Mouse (Mus musculus) CH12.LX (cell line): Measurements from ENCODE around the gene Lrp2bp. TPM values are rescaled to one million over a fixed set of nuclear protein-coding genes. Genes with fewer than 3 reads are reported as not detected.

Experiments
- DNase-seq: peaks from one replicate; pipeline ENCODE4 v3.0.0-alpha.2; 2013; ENCODE audit errors: extremely low read depth
- H3K27ac ChIP-seq: 2 replicates; pipeline ENCODE4 v1.5.1; 2012; ENCODE audit warnings: low read depth, mild to moderate bottlenecking, control low read depth, moderate library complexity; ENCODE audit not compliant: insufficient read depth
- H3K27me3 ChIP-seq: replicated peaks from 2 replicates; pipeline ENCODE3; 2012; ENCODE audit warnings: inconsistent platforms
- H3K36me3 ChIP-seq, 2 experiments: replicated peaks in 1 of 2; 2 replicates each; pipeline versions ENCODE3 to v1.6.1; 2012; ENCODE audit warnings: inconsistent platforms in 1 of 2, low read length in 1 of 2, mild to moderate bottlenecking in 1 of 2, mixed read lengths in 1 of 2, moderate library complexity in 1 of 2; ENCODE audit not compliant: control insufficient read depth in 1 of 2, insufficient read depth in 1 of 2
- H3K4me1 ChIP-seq, 2 experiments: 2 replicates each; pipeline ENCODE4 v1.6.1; 2012; ENCODE audit warnings: inconsistent platforms in 1 of 2, moderate library complexity in 1 of 2; ENCODE audit not compliant: insufficient read depth in 2 of 2, control insufficient read depth in 1 of 2
- H3K4me2 ChIP-seq: 2 replicates; pipeline ENCODE4 v1.6.1; 2012; ENCODE audit warnings: low read depth, mild to moderate bottlenecking, control low read depth; ENCODE audit not compliant: poor library complexity, insufficient read depth, severe bottlenecking
- H3K4me3 ChIP-seq, 3 experiments: fragments of 150-350 bp in 1 of 3; sonication (generic) in 1 of 3; replicated peaks in 1 of 3; 2 replicates each; pipeline versions ENCODE3 to v1.5.1; 2011 to 2012; ENCODE audit warnings: low read depth in 2 of 3, low read length in 2 of 3, mild to moderate bottlenecking in 2 of 3, moderate library complexity in 2 of 3, control low read depth in 1 of 3, improper control_type of control experiment in 1 of 3, inconsistent platforms in 1 of 3, mixed read lengths in 1 of 3; ENCODE audit not compliant: poor library complexity in 1 of 3
- H3K79me2 ChIP-seq: replicated peaks from 2 replicates; pipeline ENCODE4 v1.6.1; 2012; ENCODE audit warnings: mild to moderate bottlenecking, moderate library complexity; ENCODE audit not compliant: control insufficient read depth, poor library complexity, insufficient read depth, severe bottlenecking; ENCODE audit errors: extremely low read depth
- H3K9ac ChIP-seq: 2 replicates; pipeline ENCODE4 v1.6.1; 2012; ENCODE audit warnings: low read depth, mild to moderate bottlenecking, control low read depth, moderate library complexity; ENCODE audit not compliant: insufficient read depth
- H3K9me3 ChIP-seq: replicated peaks from 2 replicates; pipeline ENCODE3; 2012; ENCODE audit warnings: low read length, inconsistent platforms, mixed read lengths
- GABPA ChIP-seq: IDR thresholded peaks from 2 replicates; pipeline ENCODE4 v1.6.1; 2012; ENCODE audit warnings: low read depth, low read length, improper control_type of control experiment, inconsistent platforms; ENCODE audit not compliant: insufficient replicate concordance
- IRF4 ChIP-seq: IDR thresholded peaks from 2 replicates; pipeline ENCODE4 v1.6.1; 2014; ENCODE audit warnings: low read depth, mild to moderate bottlenecking, inconsistent platforms, low read length, improper control_type of control experiment
- KAT2A ChIP-seq: IDR thresholded peaks from 2 replicates; pipeline ENCODE4 v1.6.1; 2012; ENCODE audit warnings: low read length, improper control_type of control experiment, inconsistent platforms; ENCODE audit not compliant: insufficient replicate concordance
- MAX ChIP-seq: IDR thresholded peaks from 2 replicates; pipeline ENCODE4 v1.6.1; 2011; ENCODE audit warnings: low read length, improper control_type of control experiment
- NRF1 ChIP-seq: IDR thresholded peaks from 2 replicates; pipeline ENCODE4 v1.6.1; 2014; ENCODE audit warnings: low read depth, mild to moderate bottlenecking, inconsistent platforms, low read length, improper control_type of control experiment, moderate library complexity
- PAX5 ChIP-seq: IDR thresholded peaks from 2 replicates; pipeline ENCODE4 v1.6.1; 2012; ENCODE audit warnings: low read length, inconsistent platforms, mixed read lengths
- UBTF ChIP-seq: IDR thresholded peaks from 2 replicates; pipeline ENCODE4 v1.6.1; 2012; ENCODE audit warnings: low read depth, mild to moderate bottlenecking, inconsistent platforms, low read length, improper control_type of control experiment, moderate library complexity
- USF1 ChIP-seq: IDR thresholded peaks from 2 replicates; pipeline ENCODE4 v1.6.1; 2014; ENCODE audit warnings: low read depth, mild to moderate bottlenecking, inconsistent platforms, low read length, improper control_type of control experiment
- ZC3H11A ChIP-seq: IDR thresholded peaks from 2 replicates; pipeline ENCODE4 v1.6.1; 2012; ENCODE audit warnings: low read depth, mild to moderate bottlenecking, inconsistent platforms, low read length, improper control_type of control experiment
- ZNF384 ChIP-seq: IDR thresholded peaks from 2 replicates; pipeline ENCODE4 v1.6.1; 2012; ENCODE audit warnings: low read depth, low read length, improper control_type of control experiment, inconsistent platforms
- dilution Hi-C: fragments of 300-500 bp; cut with MboI; formaldehyde crosslinking; loops from 2 replicates; pipeline ENCODE4 v1.14.3; 2020; ENCODE audit warnings: low sequenced_read_pairs; ENCODE audit not compliant: extremely low pct_unique_long_range_greater_than_20kb, extremely low pct_ligation_motif_present
- in situ Hi-C: fragments of 300-500 bp; cut with MboI; formaldehyde crosslinking; loops from 3 replicates; pipeline ENCODE4 v1.14.3; 2019; ENCODE audit warnings: low sequenced_read_pairs, low pct_ligation_motif_present, low pct_unique_long_range_greater_than_20kb, mixed read lengths
- polyA plus RNA-seq: library from polyadenylated mRNA; unstranded; fragments of >175 nt; gene quantifications from 2 replicates; pipeline ENCODE4 v1.2.1, GENCODE M21; 2012; ENCODE audit warnings: low read depth; ENCODE audit not compliant: insufficient read length
- total RNA-seq, 2 experiments: library from RNA; depleted of rRNA; stranded (reverse); fragments of 300-350 nt in 1 of 2; fragments of >200 nt in 1 of 2; gene quantifications; 2 replicates each; pipeline ENCODE4 v1.2.3; 2012 to 2014

The Lrp2bp gene
- total and polyA plus RNA-seq, 3 experiments, result 0.43 TPM; not detected in 2

DNA sequence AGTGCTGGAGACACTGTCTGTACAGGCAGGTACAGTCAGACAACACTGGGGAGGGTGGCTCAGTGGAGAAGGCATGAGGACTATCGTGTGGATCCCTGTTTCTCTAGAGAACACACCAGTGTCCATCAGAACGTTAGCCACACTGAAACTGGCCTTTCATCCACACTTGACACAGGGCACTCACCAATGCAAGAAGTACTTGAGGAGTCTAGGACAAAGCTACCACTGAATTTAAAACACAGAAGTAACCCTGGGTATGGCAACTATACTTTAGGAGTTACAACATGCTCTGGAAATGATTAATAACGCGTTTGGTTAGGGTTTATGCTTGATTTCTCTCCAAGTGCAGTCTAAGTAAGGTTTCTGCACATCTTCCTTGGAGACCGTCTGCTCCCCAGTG lies 73.7 kb downstream of the Lrp2bp start:
- TF ChIP-seq IRF4 (no peak), UBTF (no peak), ZC3H11A (no peak), GABPA (no peak), ZNF384 (no peak), NRF1 (no peak), USF1 (no peak), PAX5 (no peak)
- no peaks in the 10 kb centered on the region for H3K27me3 ChIP-seq
- no peak overlapping the region for H3K4me2 ChIP-seq
- no peak overlapping the region for H3K27ac ChIP-seq
- no peaks in the 10 kb centered on the region for H3K4me1 ChIP-seq
- no peak for DNase-seq
- dilution Hi-C loops (no loop called here), in situ Hi-C loops (no loop called here)
- no peak overlapping the region for H3K9ac ChIP-seq
- H3K36me3 ChIP-seq, result peaks cover 0 to 9% of the 10 kb centered on the region in 2 experiments
- H3K9me3 ChIP-seq, result peaks cover 3% of the 10 kb centered on the region
- H3K79me2 ChIP-seq, result no peaks in the 10 kb centered on the region
- no peak overlapping the region for H3K4me3 ChIP-seq

GRCm38 (mm10) chr8:46073540-46074140 lies 74.5 kb downstream of the Lrp2bp start:
- Histone ChIP-seq H3K36me3 (peaks cover 0 to 9% of the 10 kb centered on the region in 2 experiments), H3K27me3 (no peaks in the 10 kb centered on the region), H3K79me2 (no peaks in the 10 kb centered on the region), H3K4me3 (no peak overlapping the region), H3K27ac (no peak overlapping the region), H3K4me1 (no peaks in the 10 kb centered on the region), H3K4me2 (no peak overlapping the region), H3K9ac (no peak overlapping the region), H3K9me3 (peaks cover 3% of the 10 kb centered on the region)
- no peak for TF ChIP-seq MAX
- TF ChIP-seq KAT2A, result no peak
- in situ Hi-C loops (no loop called here), dilution Hi-C loops (no loop called here)
- no peak for DNase-seq

GRCm38 (mm10) chr8:46075223-46075622 lies 76.1 kb downstream of the Lrp2bp start:
- H3K4me1 ChIP-seq, result no peaks in the 10 kb centered on the region
- no peak for DNase-seq
- H3K79me2 ChIP-seq, result no peaks in the 10 kb centered on the region
- peaks cover 3% of the 10 kb centered on the region for H3K9me3 ChIP-seq
- H3K36me3 ChIP-seq, result peaks cover 2 to 18% of the 10 kb centered on the region in 2 experiments
- H3K9ac ChIP-seq, result no peak overlapping the region
- dilution Hi-C loops (no loop called here), in situ Hi-C loops (no loop called here)
- H3K27ac ChIP-seq, result no peak overlapping the region
- H3K27me3 ChIP-seq, result no peaks in the 10 kb centered on the region
- TF ChIP-seq KAT2A, result no peak
- no peak overlapping the region for H3K4me2 ChIP-seq
- no peak overlapping the region for H3K4me3 ChIP-seq
